Mouse (Mus musculus) midbrain, embryonic 13.5 days (tissue): ENCODE measurements around the gene Chka. TPM values are rescaled to one million over a fixed set of nuclear protein-coding genes. Genes with fewer than 3 reads are reported as not detected.

ENCODE experiments used
- polyA plus RNA-seq: library from polyadenylated mRNA; unstranded; fragments of >200 nt; fragmentation: Nextera tagmentation; extraction: Ambion mirVana; gene quantifications from 2 replicates; pipeline ENCODE4 v1.2.1, GENCODE M21; 2015

The Chka gene
- polyA plus RNA-seq, 1 experiment from 2014 or later = 58.0 TPM

Other genes with a start within 250 kb of the Chka start
- 1.5 and 1.7 TPM in 2 replicates for gene Lrp5, start 165.2 kb upstream of the Chka start, polyA plus RNA-seq
- gene 1810055G02Rik, start 143.5 kb upstream of the Chka start, polyA plus RNA-seq = 27.9 and 30.1 TPM in 2 replicates
- gene Kmt5b, start 84.4 kb upstream of the Chka start, polyA plus RNA-seq = 56.7 and 61.6 TPM in 2 replicates
- 7.4 and 10.9 TPM in 2 replicates for gene Tcirg1, start 55.4 kb downstream of the Chka start, polyA plus RNA-seq
- 232 TPM in 2 replicates for gene Ndufs8, start 61.0 kb downstream of the Chka start, polyA plus RNA-seq
- gene Aldh3b1, start 78.0 kb downstream of the Chka start, polyA plus RNA-seq = 0.80 and 1.1 TPM in 2 replicates
- gene Unc93b1, start 83.4 kb downstream of the Chka start, polyA plus RNA-seq = 5.6 and 8.1 TPM in 2 replicates
- gene Aldh3b3, start 106.9 kb downstream of the Chka start, polyA plus RNA-seq = not detected in 2 replicates
- 0.09 and 0.18 TPM in 2 replicates for gene Aldh3b2, start 120.6 kb downstream of the Chka start, polyA plus RNA-seq
- gene Acy3, start 134.8 kb downstream of the Chka start, polyA plus RNA-seq = 1.2 and 1.5 TPM in 2 replicates
- not detected in 2 replicates for gene Tbx10, start 141.0 kb downstream of the Chka start, polyA plus RNA-seq
- gene Nudt8, start 148.8 kb downstream of the Chka start, polyA plus RNA-seq = 25.2 and 26.4 TPM in 2 replicates
- 4.9 and 5.5 TPM in 2 replicates for gene Gm49405, start 148.9 kb downstream of the Chka start, polyA plus RNA-seq
- 5.1 and 7.8 TPM in 2 replicates for gene Doc2g, start 151.5 kb downstream of the Chka start, polyA plus RNA-seq
- 203 and 210 TPM in 2 replicates for gene Ndufv1, start 161.0 kb downstream of the Chka start, polyA plus RNA-seq
- 372 and 375 TPM in 2 replicates for gene Gstp1, start 186.2 kb downstream of the Chka start, polyA plus RNA-seq
- gene Gstp2, start 194.2 kb downstream of the Chka start, polyA plus RNA-seq = 1.3 and 3.9 TPM in 2 replicates
- gene Gstp3, start 207.8 kb downstream of the Chka start, polyA plus RNA-seq = not detected in 2 replicates
- gene Cabp2, start 229.8 kb downstream of the Chka start, polyA plus RNA-seq = not detected in 2 replicates
- gene Cdk2ap2, start 245.4 kb downstream of the Chka start, polyA plus RNA-seq = 78.7 and 82.1 TPM in 2 replicates
- gene Pitpnm1, start 248.2 kb downstream of the Chka start, polyA plus RNA-seq = 45.0 and 45.9 TPM in 2 replicates